In genomic region chr10:120484144-120484543, GRCm38 (mm10) we compare ENCODE assay signal across 15 mouse cellular contexts. TPM values are rescaled to one million over a fixed set of nuclear protein-coding genes. Genes with fewer than 3 reads are reported as not detected.
"Had no signal": no experiment of that assay in that cellular context is flagged by ENCODE, and none has a peak within 500 bp of the region (broad histone marks: within the 10 kb centered on the region; RNA-seq: fewer than 3 reads in every experiment).

No protein-coding gene starts in this region.

- ATAC-seq: liver, embryonic 12.5 days; midbrain, embryonic 13.5 days; midbrain, embryonic 16.5 days had no signal

- DNase-seq: kidney, adult 9 months; kidney, postnatal 14 days; kidney, postnatal 4 days; liver; lung, adult 18-20 months; lung, postnatal 14 days; lung, postnatal 4 days; retina, postnatal 1 day; right cerebral cortex, postnatal 25 days; spleen, adult 18-20 months; thymus, postnatal 25 days had no signal

RNA-seq across cellular contexts. Expression of gene Hmga2, which starts 7.9 kb away (rescaled TPM):
- total RNA-seq: monocyte, adult 5-6 weeks had no signal
